Mouse (Mus musculus) liver, adult 2 months (tissue): ENCODE measurements around the gene Helb. TPM values are rescaled to one million over a fixed set of nuclear protein-coding genes. Genes with fewer than 3 reads are reported as not detected.

Source experiments
- DNase-seq: peaks from one replicate; pipeline ENCODE4 v3.0.0-alpha.2; 2011; ENCODE audit warnings: low read depth, low spot score; ENCODE audit errors: extremely low read depth
- H3K27ac ChIP-seq: fragments of 200-500 bp; replicated peaks from 2 replicates; pipeline ENCODE4 v1.5.1; 2012; ENCODE audit warnings: low read depth, mild to moderate bottlenecking, control low read depth, inconsistent platforms, low read length; ENCODE audit not compliant: insufficient read depth
- H3K27me3 ChIP-seq: fragments of 200-500 bp; 2 replicates; pipeline ENCODE4 v1.6.1; 2012; ENCODE audit warnings: mild to moderate bottlenecking, moderate library complexity, low read length, inconsistent platforms; ENCODE audit not compliant: control insufficient read depth, insufficient read depth
- H3K36me3 ChIP-seq: fragments of 200-500 bp; 2 replicates; pipeline ENCODE4 v1.6.1; 2012; ENCODE audit warnings: low read length, inconsistent platforms; ENCODE audit not compliant: control insufficient read depth, insufficient read depth
- H3K4me1 ChIP-seq: fragments of 200-500 bp; 2 replicates; pipeline ENCODE4 v1.6.1; 2011; ENCODE audit warnings: low read length; ENCODE audit not compliant: control insufficient read depth, insufficient read depth
- H3K4me3 ChIP-seq: fragments of 200-500 bp; 2 replicates; pipeline ENCODE4 v1.5.1; 2011; ENCODE audit warnings: low read depth, mild to moderate bottlenecking, control low read depth, low read length, moderate library complexity; ENCODE audit not compliant: insufficient read depth
- H3K79me2 ChIP-seq: fragments of 200-500 bp; 2 replicates; pipeline ENCODE4 v1.6.1; 2012; ENCODE audit warnings: inconsistent platforms, mild to moderate bottlenecking, low read length, moderate library complexity; ENCODE audit not compliant: control insufficient read depth, insufficient read depth
- H3K9ac ChIP-seq: fragments of 200-500 bp; 2 replicates; pipeline ENCODE4 v1.6.1; 2012; ENCODE audit warnings: low read depth, mild to moderate bottlenecking, control low read depth, inconsistent platforms, low read length
- CTCF ChIP-seq: fragments of 200-500 bp; IDR thresholded peaks from 2 replicates; pipeline ENCODE4 v1.5.1; 2011; ENCODE audit warnings: low read depth, low read length, control low read depth
- POLR2A ChIP-seq: fragments of 200-500 bp; IDR thresholded peaks from 2 replicates; pipeline ENCODE4 v1.6.1; 2011; ENCODE audit warnings: low read length, control low read depth; ENCODE audit not compliant: insufficient read depth; ENCODE audit errors: extremely low read depth
- WGBS: fragments of 180-500 bp; shearing (Covaris S2); methylation state at CpG from one replicate; pipeline ENCODE4 v1.1.7; 2018; 5-methylcytosine and 5-hydroxymethylcytosine counted together
- polyA plus RNA-seq: library from polyadenylated mRNA; depleted of rRNA; stranded (reverse); fragments of >200 nt; gene quantifications from 2 replicates; pipeline ENCODE4 v1.2.3, GENCODE M21; 2012
- total RNA-seq: library from RNA; depleted of rRNA; stranded (reverse); fragments of >200 nt; gene quantifications from 2 replicates; pipeline ENCODE4 v1.2.3, GENCODE M21; 2014

The Helb gene
- total and polyA plus RNA-seq, 2 experiments, result 5.2 to 7.7 TPM

DNA sequence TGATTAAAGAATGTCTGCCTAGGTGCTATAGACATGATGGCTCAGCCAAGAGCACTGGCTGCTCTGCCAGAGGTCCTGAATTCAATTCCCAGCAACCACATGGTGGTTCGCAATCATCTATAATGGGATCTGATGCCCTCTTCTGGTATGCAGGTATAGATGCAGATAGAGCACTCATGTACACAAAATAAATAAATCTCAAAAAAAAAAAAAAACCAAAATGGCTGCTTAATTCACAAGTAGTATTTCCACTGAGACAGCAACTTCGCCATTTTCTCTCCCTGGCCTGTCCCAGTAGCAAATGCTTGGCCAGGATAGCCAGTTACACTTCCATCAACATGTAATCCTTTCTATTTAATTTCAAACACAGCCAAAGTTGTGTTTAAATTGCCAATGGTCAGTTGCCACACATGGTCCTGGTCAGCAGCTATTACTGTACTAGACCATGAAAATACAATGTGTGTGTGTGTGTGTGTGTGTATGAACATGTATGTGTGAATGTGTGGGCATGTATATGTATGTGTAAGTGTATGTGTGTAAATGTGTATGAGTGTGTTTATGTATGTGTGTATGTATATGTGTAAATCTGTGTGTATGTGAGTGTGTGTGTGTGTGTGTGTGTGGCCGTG, 982 bp downstream of the Helb start:
- TF ChIP-seq POLR2A (no peak), CTCF (no peak)
- H3K27me3 ChIP-seq, result no peaks in the 10 kb centered on the region
- peaks cover 5% of the 10 kb centered on the region; the same call in 1 of the 2 replicates for H3K4me1 ChIP-seq
- DNase-seq, result peak; percentile 49
- peak overlapping the region; percentile 77 for H3K9ac ChIP-seq
- H3K36me3 ChIP-seq, result peaks cover 26% of the 10 kb centered on the region
- peak overlapping the region; percentile 84 for H3K27ac ChIP-seq
- H3K79me2 ChIP-seq, result peaks cover 6% of the 10 kb centered on the region; the same call in 1 of the 2 replicates
- 51% methylated on average over 3 of the region's 3 CpGs for WGBS
- H3K4me3 ChIP-seq, result peak overlapping the region; percentile 79

DNA sequence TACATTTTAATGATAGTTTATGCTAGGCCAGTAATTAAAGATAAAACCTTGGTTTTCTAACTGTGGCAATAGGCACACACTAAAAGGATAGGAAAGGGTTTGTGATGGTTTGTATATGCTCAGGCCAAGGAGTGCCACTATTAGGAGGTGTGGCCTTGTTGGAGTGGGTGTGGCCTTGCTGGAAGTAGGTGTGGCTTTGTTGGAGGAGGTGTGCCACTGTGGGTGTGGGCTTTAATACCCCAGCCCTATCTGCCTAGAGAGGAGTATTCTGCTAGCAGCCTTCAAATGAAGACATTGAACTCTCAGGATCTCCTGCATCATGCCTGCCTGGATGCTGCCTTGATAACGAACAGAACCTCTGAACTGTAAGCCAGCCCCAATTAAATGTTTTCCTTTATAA, 12.0 kb downstream of the Helb start:
- 97% methylated on average over 1 of the region's 1 CpGs for WGBS
- TF ChIP-seq CTCF (no peak), POLR2A (no peak)
- no peaks in the 10 kb centered on the region for H3K79me2 ChIP-seq
- no peaks in the 10 kb centered on the region for H3K27me3 ChIP-seq
- H3K4me1 ChIP-seq, result no peaks in the 10 kb centered on the region
- peaks cover 82% of the 10 kb centered on the region for H3K36me3 ChIP-seq
- no peak overlapping the region for H3K27ac ChIP-seq
- DNase-seq, result no peak
- no peak overlapping the region for H3K4me3 ChIP-seq
- no peak overlapping the region for H3K9ac ChIP-seq

DNA sequence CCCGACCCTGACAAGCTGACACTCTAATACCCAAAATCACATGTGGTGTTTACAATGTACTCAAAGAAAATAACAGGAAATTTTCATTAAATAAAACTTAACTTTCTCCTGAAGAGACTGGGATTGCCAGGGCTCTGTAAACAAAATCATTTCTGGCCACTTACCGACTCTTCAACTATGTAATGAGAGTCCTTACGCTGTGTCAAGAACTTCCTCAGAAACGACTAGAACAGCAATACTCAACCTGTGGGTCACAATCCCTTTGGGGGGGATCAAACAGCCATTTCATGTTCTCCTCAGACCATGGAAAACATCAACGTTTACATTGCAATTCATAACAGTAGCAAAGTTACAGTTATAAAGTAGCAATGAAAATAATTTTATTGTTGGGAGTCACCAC, 15.2 kb downstream of the Helb start:
- no peak for TF ChIP-seq POLR2A
- no peak for TF ChIP-seq CTCF
- Histone ChIP-seq H3K79me2 (no peaks in the 10 kb centered on the region), H3K27me3 (no peaks in the 10 kb centered on the region), H3K4me3 (no peak overlapping the region), H3K36me3 (peaks cover 85% of the 10 kb centered on the region), H3K27ac (no peak overlapping the region), H3K4me1 (no peaks in the 10 kb centered on the region), H3K9ac (no peak overlapping the region)
- DNase-seq, result no peak
- 94% methylated on average over 5 of the region's 5 CpGs for WGBS

DNA sequence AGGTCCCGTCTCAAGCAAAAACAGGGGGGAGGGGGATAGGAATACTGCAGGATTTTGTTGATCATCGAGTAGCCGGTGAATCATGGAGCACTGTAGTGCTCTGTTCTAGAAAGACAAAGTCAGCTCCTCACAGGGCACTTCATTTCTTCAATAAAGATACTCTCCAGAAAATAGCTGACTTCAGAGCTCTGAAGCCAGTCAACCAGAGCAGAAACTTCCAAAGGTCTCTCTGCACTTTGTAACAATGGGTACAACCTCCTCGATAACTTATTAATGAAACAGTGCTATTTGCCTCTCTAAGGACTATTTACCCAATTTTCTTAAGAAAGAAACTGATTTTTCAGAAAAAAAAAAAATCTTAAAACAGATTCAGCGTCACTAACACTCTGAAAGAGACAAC, 17.1 kb downstream of the Helb start:
- whole genome bisulfite sequencing, result 97% methylated on average over 5 of the region's 5 CpGs
- no peak for TF ChIP-seq CTCF
- TF ChIP-seq POLR2A, result no peak

GRCm38 (mm10) chr10:120095136-120095535, 17.7 kb downstream of the Helb start:
- H3K4me3 ChIP-seq, result no peak overlapping the region
- TF ChIP-seq POLR2A (no peak), CTCF (no peak)
- WGBS, result 96% methylated on average over 9 of the region's 9 CpGs
- H3K36me3 ChIP-seq, result peaks cover 88% of the 10 kb centered on the region
- no peak overlapping the region for H3K27ac ChIP-seq
- H3K79me2 ChIP-seq, result no peaks in the 10 kb centered on the region
- DNase-seq, result no peak
- no peaks in the 10 kb centered on the region for H3K27me3 ChIP-seq
- no peaks in the 10 kb centered on the region for H3K4me1 ChIP-seq
- no peak overlapping the region for H3K9ac ChIP-seq

More for the DNA sequence above, 17.1 kb downstream of the Helb start:
- no peaks in the 10 kb centered on the region for H3K4me1 ChIP-seq
- H3K4me3 ChIP-seq, result no peak overlapping the region
- H3K27me3 ChIP-seq, result no peaks in the 10 kb centered on the region
- H3K79me2 ChIP-seq, result no peaks in the 10 kb centered on the region
- H3K36me3 ChIP-seq, result peaks cover 90% of the 10 kb centered on the region
- no peak for DNase-seq
- H3K27ac ChIP-seq, result no peak overlapping the region
- H3K9ac ChIP-seq, result no peak overlapping the region

DNA sequence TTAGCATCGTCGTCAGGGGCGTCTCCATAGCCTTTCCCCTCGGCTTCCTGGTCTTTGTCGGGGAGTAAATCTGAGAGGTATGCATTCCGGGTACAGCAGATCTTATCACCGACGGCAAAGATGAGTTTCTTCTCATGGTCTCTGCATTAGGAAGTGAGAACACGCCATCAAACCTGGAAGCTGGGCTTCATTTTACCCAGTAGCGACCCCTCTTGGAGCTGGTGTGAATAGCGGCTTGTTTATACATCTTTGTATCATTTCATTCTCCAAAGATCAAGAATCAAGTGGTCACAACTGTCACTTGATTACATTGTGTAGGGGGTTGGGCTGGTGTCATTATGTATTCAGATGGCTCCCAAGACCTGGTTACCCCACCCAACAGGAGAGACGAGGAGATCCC, 20.2 kb downstream of the Helb start:
- DNase-seq, result no peak
- Histone ChIP-seq H3K4me3 (no peak overlapping the region), H3K9ac (no peak overlapping the region), H3K27me3 (no peaks in the 10 kb centered on the region), H3K27ac (no peak overlapping the region), H3K4me1 (no peaks in the 10 kb centered on the region), H3K36me3 (peaks cover 92% of the 10 kb centered on the region), H3K79me2 (no peaks in the 10 kb centered on the region)
- 92% methylated on average over 12 of the region's 12 CpGs for WGBS
- TF ChIP-seq CTCF, result no peak
- no peak for TF ChIP-seq POLR2A
